Mouse (Mus musculus) midbrain, postnatal 0 days (tissue): Measurements from ENCODE around the gene Tbce. TPM values are rescaled to one million over a fixed set of nuclear protein-coding genes. Genes with fewer than 3 reads are reported as not detected.

Source experiments
- ATAC-seq: fragments of 200-750 bp; cut with Nextera tagmentation; 2 replicates; pipeline ENCODE4 v1.8.0; 2017; ENCODE audit warnings: moderate number of reproducible peaks, mild to moderate bottlenecking, moderate TSS enrichment, moderate library complexity; ENCODE audit not compliant: low FRiP score
- DNase-seq: peaks from one replicate; pipeline ENCODE4 v3.0.0-alpha.2; 2015; ENCODE audit warnings: low spot score
- H3K27ac ChIP-seq: fragments of 300-500 bp; sonication (generic); 2 replicates; pipeline ENCODE4 v1.5.1; 2014; ENCODE audit warnings: low read depth, mild to moderate bottlenecking, low read length, mixed read lengths
- H3K27me3 ChIP-seq: fragments of 300-500 bp; sonication (generic); 2 replicates; pipeline ENCODE4 v1.6.1; 2014; ENCODE audit warnings: low read length, control low read depth, mixed read lengths; ENCODE audit not compliant: insufficient read depth
- H3K36me3 ChIP-seq: fragments of 300-500 bp; sonication (generic); 2 replicates; pipeline ENCODE4 v1.6.1; 2014; ENCODE audit warnings: low read length, control low read depth, mixed read lengths; ENCODE audit not compliant: insufficient read depth
- H3K4me1 ChIP-seq: fragments of 300-500 bp; sonication (generic); 2 replicates; pipeline ENCODE4 v1.6.1; 2014; ENCODE audit warnings: mild to moderate bottlenecking, control low read depth, antibody characterized with exemption, low read length, mixed read lengths; ENCODE audit not compliant: insufficient read depth
- H3K4me2 ChIP-seq: fragments of 300-500 bp; sonication (generic); 2 replicates; pipeline ENCODE4 v1.6.1; 2014; ENCODE audit warnings: low read depth, mild to moderate bottlenecking, low read length, mixed read lengths; ENCODE audit not compliant: poor library complexity, severe bottlenecking
- H3K4me3 ChIP-seq: fragments of 300-500 bp; sonication (generic); 2 replicates; pipeline ENCODE4 v1.5.1; 2014; ENCODE audit warnings: low read depth, mild to moderate bottlenecking, low read length, moderate library complexity
- H3K9ac ChIP-seq: fragments of 300-500 bp; sonication (generic); replicated peaks from 2 replicates; pipeline ENCODE4 v1.6.1; 2014; ENCODE audit warnings: mild to moderate bottlenecking, low read length, moderate library complexity, mixed read lengths; ENCODE audit not compliant: poor library complexity, severe bottlenecking
- H3K9me3 ChIP-seq: fragments of 300-500 bp; sonication (generic); 2 replicates; pipeline ENCODE4 v1.6.1; 2016; ENCODE audit warnings: low read length, control low read depth
- CTCF ChIP-seq: IDR thresholded peaks from 2 replicates; pipeline ENCODE4 v1.5.1; 2016; ENCODE audit warnings: antibody characterized with exemption, mild to moderate bottlenecking
- WGBS: fragments of 180-500 bp; shearing (Covaris S2); extraction: QIAGEN DNeasy Blood & Tissue Kit; methylation state at CpG from one replicate; pipeline ENCODE4 v1.1.7; 2014; 5-methylcytosine and 5-hydroxymethylcytosine counted together
- polyA plus RNA-seq: library from polyadenylated mRNA; unstranded; fragments of >200 nt; fragmentation: Nextera tagmentation; extraction: Ambion mirVana; gene quantifications from 2 replicates; pipeline ENCODE4 v1.2.1, GENCODE M21; 2015
- total RNA-seq: library from RNA; depleted of rRNA; stranded (reverse); fragments of >200 nt; gene quantifications from 2 replicates; pipeline ENCODE4 v1.2.3, GENCODE M21; 2014

Gene Tbce
- total and polyA plus RNA-seq, 2 experiments from 2014 or later, result 61.3 to 93.0 TPM

DNA sequence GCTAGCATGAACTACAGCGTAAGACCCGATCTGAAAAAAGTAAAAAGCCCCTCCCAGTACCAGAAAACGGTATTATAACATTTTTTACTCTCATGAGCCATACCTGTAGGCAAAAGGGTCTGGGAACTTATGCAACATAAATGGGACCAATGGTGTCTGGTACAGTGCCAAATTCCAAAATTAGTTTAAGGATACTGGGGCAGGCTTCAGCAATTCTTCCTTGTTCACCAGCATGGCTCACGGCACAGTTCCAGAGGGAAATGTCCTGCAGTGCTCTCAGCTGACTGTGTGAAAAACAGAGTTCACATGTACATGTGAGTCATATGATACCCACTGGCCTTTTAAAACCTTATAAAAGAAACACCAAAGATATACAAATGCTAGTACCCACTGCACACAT, 24.9 kb downstream of the Tbce start:
- Histone ChIP-seq H3K27ac (no peak overlapping the region), H3K4me1 (no peaks in the 10 kb centered on the region), H3K27me3 (no peaks in the 10 kb centered on the region), H3K4me3 (no peak overlapping the region), H3K36me3 (peaks cover 32% of the 10 kb centered on the region), H3K9me3 (no peaks in the 10 kb centered on the region), H3K4me2 (no peak overlapping the region), H3K9ac (no peak overlapping the region)
- ATAC-seq, result no peak
- no peak for TF ChIP-seq CTCF
- no peak for DNase-seq
- 94% methylated on average over 4 of the region's 4 CpGs for WGBS

GRCm38 (mm10) chr13:14014001-14014400, 25.4 kb downstream of the Tbce start:
- TF ChIP-seq CTCF, result no peak
- peaks cover 36% of the 10 kb centered on the region for H3K36me3 ChIP-seq

DNA sequence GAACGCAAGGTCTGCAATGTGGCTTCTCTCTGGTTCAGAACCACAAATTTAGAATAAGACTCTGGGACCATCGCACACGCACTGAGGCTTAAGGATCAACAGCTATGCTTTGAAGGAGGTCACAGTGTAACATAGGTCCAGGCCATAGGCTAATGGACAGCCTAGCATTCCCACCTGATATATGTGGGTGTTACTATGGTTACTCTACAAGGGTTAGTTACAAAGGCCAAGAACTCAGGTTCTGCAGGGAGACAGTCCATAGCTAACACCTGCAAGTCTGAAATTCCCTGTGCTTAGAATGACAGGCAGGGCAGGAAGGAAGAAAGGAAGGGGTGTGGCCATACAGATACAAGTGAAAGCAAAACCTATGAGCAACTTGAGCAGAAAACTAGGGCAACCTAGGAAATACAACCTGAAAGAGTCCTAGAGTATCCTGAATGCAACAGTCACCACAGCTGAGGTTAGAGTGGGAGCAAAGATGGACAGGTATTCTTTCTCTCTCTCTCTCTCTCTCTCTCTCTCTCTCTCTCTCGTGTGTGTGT, 27.9 kb downstream of the Tbce start:
- Histone ChIP-seq H3K36me3 (peaks cover 35% of the 10 kb centered on the region), H3K4me1 (no peaks in the 10 kb centered on the region)
- 91% methylated on average over 4 of the region's 4 CpGs for WGBS

More at GRCm38 (mm10) chr13:14014001-14014400, 25.4 kb downstream of the Tbce start:
- Histone ChIP-seq H3K4me1 (no peaks in the 10 kb centered on the region), H3K27me3 (no peaks in the 10 kb centered on the region), H3K9ac (no peak overlapping the region), H3K9me3 (no peaks in the 10 kb centered on the region), H3K27ac (no peak overlapping the region), H3K4me3 (no peak overlapping the region), H3K4me2 (no peak overlapping the region)
- ATAC-seq (no peak), DNase-seq (no peak)
- WGBS, result 97% methylated on average over 2 of the region's 2 CpGs

GRCm38 (mm10) chr13:14006056-14006455, 33.4 kb downstream of the Tbce start:
- H3K4me2 ChIP-seq, result no peak overlapping the region
- H3K9ac ChIP-seq, result no peak overlapping the region
- no peaks in the 10 kb centered on the region for H3K4me1 ChIP-seq
- no peaks in the 10 kb centered on the region for H3K9me3 ChIP-seq
- WGBS, result 68% methylated on average over 2 of the region's 2 CpGs
- peaks cover 46% of the 10 kb centered on the region for H3K36me3 ChIP-seq
- ATAC-seq (no peak), DNase-seq (no peak)
- no peak overlapping the region for H3K27ac ChIP-seq
- TF ChIP-seq CTCF, result no peak
- H3K4me3 ChIP-seq, result no peak overlapping the region
- no peaks in the 10 kb centered on the region for H3K27me3 ChIP-seq

More for the DNA sequence above, 27.9 kb downstream of the Tbce start:
- Histone ChIP-seq H3K9me3 (no peaks in the 10 kb centered on the region), H3K27ac (no peak overlapping the region), H3K4me2 (no peak overlapping the region), H3K9ac (no peak overlapping the region), H3K27me3 (no peaks in the 10 kb centered on the region), H3K4me3 (no peak overlapping the region)
- ATAC-seq (no peak), DNase-seq (no peak)
- TF ChIP-seq CTCF, result no peak

- TF ChIP-seq CTCF, result no peak
- Histone ChIP-seq H3K36me3 (peaks cover 54% of the 10 kb centered on the region), H3K9ac (no peak overlapping the region), H3K4me2 (no peak overlapping the region), H3K4me3 (no peak overlapping the region), H3K27ac (no peak overlapping the region), H3K4me1 (no peaks in the 10 kb centered on the region), H3K27me3 (no peaks in the 10 kb centered on the region), H3K9me3 (no peaks in the 10 kb centered on the region)
- 96% methylated on average over 5 of the region's 5 CpGs for WGBS
- DNase-seq (no peak), ATAC-seq (no peak)
These were observed 34.4 kb downstream of the Tbce start for GRCm38 (mm10) chr13:14004999-14005398.

DNA sequence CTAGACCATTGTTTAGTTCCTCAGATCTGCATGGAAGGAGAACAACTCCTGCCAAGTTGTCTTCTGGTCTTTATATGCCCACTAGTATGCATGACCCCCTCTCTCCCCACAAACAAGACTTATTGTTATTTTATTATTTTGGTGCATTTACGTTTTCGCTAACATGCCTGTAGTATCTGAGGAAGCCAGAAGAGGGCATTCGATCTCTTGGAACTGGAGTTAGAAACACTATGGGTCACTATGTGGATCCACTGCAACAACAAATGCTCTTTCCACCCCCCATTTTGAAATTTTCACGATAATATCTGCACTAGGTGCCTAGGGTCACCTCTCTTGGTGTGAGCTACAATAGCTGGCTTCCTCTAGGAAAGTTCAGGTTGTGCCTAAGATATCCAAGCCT, 35.4 kb downstream of the Tbce start:
- Histone ChIP-seq H3K9me3 (no peaks in the 10 kb centered on the region), H3K27me3 (no peaks in the 10 kb centered on the region), H3K4me1 (no peaks in the 10 kb centered on the region), H3K9ac (no peak overlapping the region), H3K4me3 (no peak overlapping the region), H3K27ac (no peak overlapping the region), H3K36me3 (peaks cover 55% of the 10 kb centered on the region), H3K4me2 (no peak overlapping the region)
- 85% methylated on average over 4 of the region's 4 CpGs for WGBS
- DNase-seq, result no peak
- no peak for ATAC-seq
- peak; percentile 66 for TF ChIP-seq CTCF
